ENCODE assay signal across 26 mouse cellular contexts in genomic region chr8:20979846-20980245, GRCm38 (mm10). TPM values are rescaled to one million over a fixed set of nuclear protein-coding genes. Genes with fewer than 3 reads are reported as not detected.
"Had no signal": no experiment of that assay in that cellular context is flagged by ENCODE, and none has a peak within 500 bp of the region (broad histone marks: within the 10 kb centered on the region; RNA-seq: fewer than 3 reads in every experiment).

No protein-coding gene starts in this region.

- DNase-seq: heart, postnatal 10 days; heart, postnatal 14 days; heart, postnatal 36 days; heart, postnatal 4 days; kidney, adult 11 months; kidney, adult 18-20 months; kidney, adult 2 months; kidney, adult 8-10 months; kidney, adult 9 months; kidney, postnatal 10 days; kidney, postnatal 14 days; kidney, postnatal 25 days; kidney, postnatal 36 days; kidney, postnatal 4 days; layer of hippocampus, adult 9-11 months; layer of hippocampus, postnatal 36 days had no signal

RNA-seq across cellular contexts. Expression of gene AY761185, which starts 35.3 kb away (rescaled TPM):
- total RNA-seq: heart, postnatal 10 days; heart, postnatal 14 days; heart, postnatal 25 days; heart, postnatal 36 days; heart, postnatal 4 days; hematopoietic stem cell, adult 5-6 weeks; hindbrain, postnatal 0 days; layer of hippocampus, adult 2 months; layer of hippocampus, adult 8-10 months; layer of hippocampus, postnatal 10 days; layer of hippocampus, postnatal 14 days; layer of hippocampus, postnatal 25 days; layer of hippocampus, postnatal 36 days; left cerebral cortex, adult 18-20 months; left cerebral cortex, adult 2 months had no signal

RNA-seq across cellular contexts. Expression of gene Defa21, which starts 45.5 kb away (rescaled TPM):
- total RNA-seq: heart, postnatal 10 days; heart, postnatal 14 days; heart, postnatal 25 days; heart, postnatal 36 days; heart, postnatal 4 days; hematopoietic stem cell, adult 5-6 weeks; hindbrain, postnatal 0 days; layer of hippocampus, adult 2 months; layer of hippocampus, adult 8-10 months; layer of hippocampus, postnatal 10 days; layer of hippocampus, postnatal 14 days; layer of hippocampus, postnatal 25 days; layer of hippocampus, postnatal 36 days; left cerebral cortex, adult 18-20 months; left cerebral cortex, adult 2 months had no signal

RNA-seq across cellular contexts. Expression of gene Gm6040, which starts 58.0 kb away (rescaled TPM):
- total RNA-seq: heart, postnatal 10 days; heart, postnatal 14 days; heart, postnatal 25 days; heart, postnatal 36 days; heart, postnatal 4 days; hematopoietic stem cell, adult 5-6 weeks; hindbrain, postnatal 0 days; layer of hippocampus, adult 2 months; layer of hippocampus, adult 8-10 months; layer of hippocampus, postnatal 10 days; layer of hippocampus, postnatal 14 days; layer of hippocampus, postnatal 25 days; layer of hippocampus, postnatal 36 days; left cerebral cortex, adult 18-20 months; left cerebral cortex, adult 2 months had no signal
